Mouse (Mus musculus): Measurements from ENCODE around the gene Gm5622.
"Not testable (repeated sequence)": the region's sequence is repeated elsewhere in the genome, so short reads cannot be mapped to it uniquely, and the experiment has no call there.

Gm5622 gene

DNA sequence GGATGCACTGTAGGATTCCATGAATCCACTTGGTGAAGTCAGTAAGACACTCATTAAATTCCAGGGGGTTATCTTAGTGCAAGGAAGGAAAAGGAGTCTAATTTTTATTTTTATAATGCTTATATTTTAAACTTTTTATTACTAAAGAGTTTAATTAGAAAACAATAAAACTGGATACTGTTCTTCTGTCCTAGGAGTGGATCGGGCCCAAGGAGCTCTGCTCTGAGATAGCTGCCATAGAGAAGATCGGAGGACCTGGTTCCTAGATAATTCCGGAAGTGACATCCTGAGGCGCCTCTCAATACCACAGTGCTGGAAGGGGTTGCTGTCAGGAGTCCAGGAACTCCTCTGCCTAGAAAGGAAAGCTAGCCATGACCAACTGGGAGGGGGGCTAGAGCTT lies at the start of gene Gm5622:
Gm5622 (plus strand) TSS at position 301 of the 400 bp plus-strand sequence.
- DNase-seq (ENCODE audit: low read depth, low spot score) = no peak

DNA sequence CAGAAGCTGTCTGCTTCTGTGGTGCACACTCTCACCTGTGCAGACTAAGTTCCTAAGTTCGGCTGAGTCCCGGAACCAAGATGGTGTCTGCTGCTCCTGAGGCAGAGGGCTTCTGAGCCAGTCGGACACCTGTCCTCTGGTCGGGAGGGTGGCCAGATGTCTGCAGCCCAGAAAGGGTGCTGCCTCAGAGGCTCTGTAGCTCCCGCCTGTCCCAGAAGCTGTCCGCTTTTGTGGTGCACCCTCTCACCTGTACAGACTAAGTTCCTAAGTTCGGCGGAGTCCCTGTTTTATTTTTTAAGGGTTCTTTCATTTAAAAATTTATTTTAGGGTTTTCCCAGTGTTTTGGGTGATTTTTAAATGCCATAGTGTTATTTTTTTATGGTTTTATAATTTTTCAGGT lies 45.2 kb upstream of the Gm5622 start:
- no peak for DNase-seq (ENCODE audit: low read depth, low spot score)

DNA sequence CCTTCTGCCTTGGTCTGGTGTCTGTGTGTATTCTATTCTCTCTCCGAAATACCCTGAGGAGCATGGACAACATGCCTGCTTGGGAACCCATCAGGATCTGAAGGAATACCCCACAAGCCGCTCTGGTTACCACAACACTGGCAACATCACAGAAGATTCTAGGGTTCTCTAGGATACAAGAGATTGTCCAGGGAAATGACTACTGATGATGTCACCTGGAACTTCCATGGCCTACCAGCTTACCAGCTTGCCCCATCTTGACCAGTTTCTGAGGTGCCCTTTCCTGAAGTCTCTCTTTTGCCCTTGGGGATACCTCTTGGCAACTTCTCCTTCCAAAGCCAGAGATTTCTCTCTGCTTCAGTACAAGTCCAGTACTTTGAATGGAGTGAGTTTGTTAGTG lies 21.4 kb downstream of the Gm5622 start, which contains the start of gene Gm17175:
Gm17175 (minus strand) TSS at position 101 of the 400 bp plus-strand sequence.
- not testable (repeated sequence) for DNase-seq (ENCODE audit: low read depth, low spot score)

DNA sequence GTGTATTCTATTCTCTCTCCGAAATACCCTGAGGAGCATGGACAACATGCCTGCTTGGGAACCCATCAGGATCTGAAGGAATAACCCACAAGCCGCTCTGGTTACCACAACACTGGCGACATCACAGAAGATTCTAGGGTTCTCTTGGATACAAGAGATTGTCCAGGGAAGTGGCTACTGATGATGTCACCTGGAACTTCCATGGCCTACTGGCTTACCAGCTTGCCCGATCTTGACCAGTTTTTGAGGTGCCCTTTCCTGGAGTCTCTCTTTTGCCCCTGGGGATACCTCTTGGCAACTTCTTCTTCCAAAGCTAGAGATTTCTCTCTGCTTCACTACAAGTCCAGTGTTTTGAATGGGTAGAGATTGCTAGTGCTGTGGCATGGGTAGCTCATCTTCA lies 39.4 kb downstream of the Gm5622 start, which contains the start of gene Gm17174:
Gm17174 (minus strand) TSS at position 101 of the 400 bp plus-strand sequence.
- not testable (repeated sequence) for DNase-seq (ENCODE audit: low read depth, low spot score)

DNA sequence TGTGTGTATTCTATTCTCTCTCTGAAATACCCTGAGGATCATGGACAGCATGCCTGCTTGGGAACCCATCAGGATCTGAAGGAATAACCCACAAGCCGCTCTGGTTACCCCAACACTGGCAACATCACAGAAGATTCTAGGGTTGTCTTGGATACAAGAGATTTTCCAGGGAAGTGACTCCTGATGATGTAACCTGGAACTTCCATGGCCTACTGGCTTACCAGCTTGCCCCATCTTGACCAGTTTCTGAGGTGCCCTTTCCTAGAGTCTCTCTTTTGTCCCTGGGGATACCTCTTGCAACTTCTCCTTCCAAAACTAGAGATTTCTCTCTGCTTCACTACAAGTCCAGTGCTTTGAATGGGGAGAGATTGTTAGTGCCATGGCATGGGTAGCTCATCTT lies 58.6 kb downstream of the Gm5622 start, which contains the start of gene Gm17078:
Gm17078 (minus strand) TSS at position 101 of the 400 bp plus-strand sequence.
- DNase-seq (ENCODE audit: low read depth, low spot score) = no peak

- DNase-seq (ENCODE audit: low read depth, low spot score) = not testable (repeated sequence)
These were observed 79.8 kb downstream of the Gm5622 start for GRCm38 (mm10) chr14:51632426-51632825.

DNA sequence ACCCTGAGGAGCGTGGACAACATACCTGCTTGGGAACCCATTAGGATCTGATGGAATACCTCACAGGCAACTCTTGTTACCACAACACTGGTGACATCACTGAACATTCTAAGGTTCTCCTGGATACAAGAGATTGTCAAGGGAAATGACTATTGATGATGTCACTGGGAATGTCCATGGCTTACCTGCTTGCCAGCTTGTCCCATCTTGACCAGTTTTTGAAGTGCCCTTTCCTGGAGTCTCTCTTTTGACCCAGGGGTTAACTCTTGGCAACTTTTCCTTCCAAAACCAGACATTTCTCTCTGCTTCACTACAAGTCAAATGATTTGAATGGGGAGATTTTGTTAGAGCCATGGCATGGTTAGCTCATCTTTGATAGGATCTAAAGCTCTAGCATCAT lies 83.0 kb downstream of the Gm5622 start, which contains the start of gene Gm4181:
Gm4181 (minus strand) TSS at position 101 of the 400 bp plus-strand sequence.
- DNase-seq (ENCODE audit: low read depth, low spot score) = not testable (repeated sequence)

DNA sequence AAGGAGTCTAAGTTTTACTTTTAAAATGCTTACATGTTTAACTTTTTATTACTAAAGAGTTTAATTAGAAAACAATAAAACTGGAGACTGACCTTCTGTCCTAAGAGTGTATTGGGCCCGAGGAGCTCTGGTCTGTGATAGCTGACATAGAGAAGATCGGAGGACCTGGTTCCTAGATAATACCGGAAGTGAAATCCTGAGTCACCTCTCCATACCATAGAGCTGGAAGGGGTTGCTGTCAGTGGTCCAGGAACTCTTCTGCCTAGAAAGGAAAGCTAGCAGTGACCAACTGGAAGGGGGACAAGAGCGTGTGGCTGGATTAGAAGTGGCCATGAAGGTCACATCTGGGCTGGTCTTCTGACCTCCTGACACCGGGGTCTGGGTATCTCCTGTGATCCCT lies 124.7 kb downstream of the Gm5622 start:
- DNase-seq (ENCODE audit: low read depth, low spot score) = no peak

DNA sequence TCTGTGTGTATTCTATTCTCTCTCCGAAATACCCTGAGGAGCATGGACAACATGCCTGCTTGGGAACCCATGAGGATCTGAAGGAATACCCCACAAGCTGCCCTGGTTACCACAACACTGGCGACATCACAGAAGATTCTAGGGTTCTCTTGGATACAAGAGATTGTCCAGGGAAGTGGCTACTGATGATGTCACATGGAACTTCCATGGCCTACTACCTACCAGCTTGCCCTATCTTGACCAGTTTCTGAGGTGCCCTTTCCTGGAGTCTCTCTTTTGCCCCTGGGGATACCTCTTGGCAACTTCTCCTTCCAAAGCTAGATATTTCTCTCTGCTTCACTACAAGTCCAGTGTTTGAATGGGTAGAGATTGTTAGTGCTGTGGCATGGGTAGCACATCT lies 142.8 kb downstream of the Gm5622 start, which contains the start of gene Gm17079:
Gm17079 (minus strand) TSS at position 101 of the 400 bp plus-strand sequence.
- DNase-seq (ENCODE audit: low read depth, low spot score) = not testable (repeated sequence)

Data from WW6 (cell line).